Mouse (Mus musculus) kidney, postnatal 36 days (tissue): ENCODE data around the gene Grin3b.
"Not testable (repeated sequence)": the region's sequence is repeated elsewhere in the genome, so short reads cannot be mapped to it uniquely, and the experiment has no call there.

Experiments
- DNase-seq, 2 experiments: peaks; one replicate each; pipeline ENCODE4 v3.0.0; 2021 to 2022; ENCODE audit warnings: mixed read lengths in 2 of 2

The Grin3b gene

DNA sequence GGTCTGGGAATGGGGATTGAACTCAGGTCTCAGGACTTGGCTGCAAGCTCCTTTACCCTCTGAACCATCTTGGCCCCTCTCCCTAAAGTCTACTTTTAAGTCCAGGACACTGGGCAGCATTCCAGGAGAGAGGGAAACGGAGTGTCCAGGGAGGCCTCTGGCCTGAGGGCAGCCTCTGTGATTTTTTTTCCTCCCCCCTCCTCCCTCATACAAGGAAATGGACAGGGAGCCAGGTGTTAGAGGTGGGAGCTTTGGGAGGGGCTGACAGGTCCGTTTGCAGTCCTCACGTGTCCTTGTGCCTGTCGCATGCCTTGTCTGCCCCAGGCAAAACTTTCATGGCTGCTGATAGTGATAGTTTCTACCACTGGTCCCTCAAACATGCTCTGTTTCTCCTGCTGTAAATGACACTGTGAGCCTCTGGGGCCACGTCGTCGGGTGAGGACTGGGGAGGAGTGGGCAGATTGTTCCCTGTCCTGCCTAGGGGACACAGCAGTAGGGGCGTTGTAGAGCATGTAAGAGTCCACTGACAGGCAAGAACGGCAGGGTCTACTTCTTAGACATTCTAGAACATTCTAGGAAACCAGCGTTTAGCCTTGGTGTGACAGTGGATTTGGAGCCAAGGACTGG lies 34.1 kb upstream of the Grin3b start:
- DNase-seq: peak; percentile 86 to 91

GRCm38 (mm10) chr10:79936911-79937441 lies 33.5 kb upstream of the Grin3b start:
- DNase-seq: peak; percentile 86 to 88

DNA sequence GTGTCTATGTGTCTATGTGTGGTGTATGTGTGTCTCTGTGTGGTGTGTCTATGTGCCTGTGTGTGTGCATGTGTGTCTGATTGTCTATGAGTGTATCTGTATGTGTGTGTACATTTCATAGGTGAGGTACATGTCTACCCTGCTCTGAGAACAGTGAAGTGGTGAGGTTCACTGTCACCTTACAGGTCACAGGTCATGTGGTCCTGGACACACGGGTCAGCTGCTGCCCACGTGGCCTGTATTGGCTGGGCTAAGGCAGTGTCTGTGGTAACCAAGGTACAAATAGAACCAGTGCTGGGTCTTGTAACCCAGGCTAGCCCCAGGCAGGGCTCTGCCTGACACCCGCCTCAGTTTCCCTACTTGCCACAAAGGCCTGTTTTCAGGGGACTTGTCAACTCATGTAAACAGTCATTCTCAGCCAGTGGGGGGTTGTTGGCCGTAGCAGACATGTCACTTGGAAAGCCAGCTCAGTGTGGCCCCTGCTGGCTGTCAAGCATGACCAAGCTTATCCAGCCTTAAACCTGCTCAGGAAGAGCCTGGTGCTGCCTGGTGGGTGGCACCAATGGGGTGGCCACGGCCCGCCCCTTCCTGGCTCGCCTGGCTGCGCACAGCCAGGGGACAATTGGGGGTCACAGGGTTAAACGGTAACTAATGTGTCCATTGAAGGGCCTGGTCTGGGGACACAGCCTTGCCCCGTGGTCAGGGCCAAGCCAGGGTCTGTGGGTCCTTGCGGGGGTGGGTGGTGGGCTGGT lies 32.6 kb upstream of the Grin3b start:
- peak; percentile 72 to 73 for DNase-seq

DNA sequence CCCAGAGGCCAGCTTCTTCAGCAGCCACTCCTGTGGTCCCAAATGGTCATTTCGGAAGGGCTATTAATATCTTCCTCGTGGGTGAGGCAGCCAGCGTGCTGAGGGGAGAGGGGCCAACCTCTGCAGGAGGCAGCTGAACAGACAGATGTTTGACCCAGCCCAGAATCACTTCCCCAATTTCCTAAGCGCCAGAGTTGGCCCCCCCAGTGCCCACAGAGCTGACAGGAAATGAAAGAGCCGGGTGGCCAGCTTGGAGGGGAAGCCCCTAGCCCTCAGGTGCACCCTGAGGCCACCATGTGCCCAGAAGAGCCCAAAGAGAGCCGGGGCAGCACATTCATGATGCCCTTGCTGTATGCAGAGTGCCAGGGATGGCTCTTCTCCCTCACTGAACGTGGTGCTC lies 29.8 kb upstream of the Grin3b start:
- DNase-seq: peak in 1 of 2 experiments; percentile 28

DNA sequence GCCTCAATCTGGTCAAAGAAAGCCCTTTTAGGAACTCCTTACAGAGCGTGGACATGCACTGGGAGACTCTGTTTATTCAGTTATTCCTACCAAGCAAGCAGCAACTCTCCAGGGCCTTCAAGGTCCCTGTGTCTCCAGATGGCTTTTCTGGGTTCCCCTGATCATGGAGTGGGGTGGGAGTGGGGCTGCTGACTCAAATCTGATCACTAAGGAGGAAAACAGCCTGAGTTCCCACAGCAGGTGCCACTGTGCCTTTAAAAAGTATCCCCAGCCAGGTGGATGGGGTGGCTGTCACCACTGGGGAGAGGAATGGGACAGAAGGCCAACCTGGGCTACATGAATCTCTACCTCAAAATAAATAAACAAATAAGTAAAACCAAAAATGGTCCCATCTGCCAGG lies 27.5 kb upstream of the Grin3b start:
- no peak for DNase-seq

DNA sequence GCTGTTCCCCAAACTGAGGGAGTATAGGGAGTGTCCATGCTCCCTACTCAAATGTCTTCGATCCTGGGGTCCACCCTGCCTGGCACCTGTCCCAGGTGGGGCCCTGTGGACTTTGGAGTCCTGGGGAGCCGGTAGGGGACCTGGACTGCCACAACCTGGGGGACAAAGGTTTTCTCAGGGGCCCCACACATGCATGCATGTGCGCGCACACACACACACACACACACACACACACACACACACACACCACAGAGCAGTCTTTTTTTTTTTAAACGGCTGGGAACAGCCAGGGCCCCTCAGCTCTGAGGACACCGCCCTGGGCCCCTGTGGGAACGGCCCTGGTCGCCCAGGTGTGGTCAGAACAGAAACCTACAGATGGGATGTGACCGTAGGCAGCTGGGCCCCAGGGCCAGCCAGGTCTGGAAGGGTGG lies 27.0 kb upstream of the Grin3b start:
- peak in 1 of 2 experiments; percentile 49 for DNase-seq

- DNase-seq: peak; percentile 75 to 76
These were observed 24.8 kb upstream of the Grin3b start for GRCm38 (mm10) chr10:79945507-79946234.

DNA sequence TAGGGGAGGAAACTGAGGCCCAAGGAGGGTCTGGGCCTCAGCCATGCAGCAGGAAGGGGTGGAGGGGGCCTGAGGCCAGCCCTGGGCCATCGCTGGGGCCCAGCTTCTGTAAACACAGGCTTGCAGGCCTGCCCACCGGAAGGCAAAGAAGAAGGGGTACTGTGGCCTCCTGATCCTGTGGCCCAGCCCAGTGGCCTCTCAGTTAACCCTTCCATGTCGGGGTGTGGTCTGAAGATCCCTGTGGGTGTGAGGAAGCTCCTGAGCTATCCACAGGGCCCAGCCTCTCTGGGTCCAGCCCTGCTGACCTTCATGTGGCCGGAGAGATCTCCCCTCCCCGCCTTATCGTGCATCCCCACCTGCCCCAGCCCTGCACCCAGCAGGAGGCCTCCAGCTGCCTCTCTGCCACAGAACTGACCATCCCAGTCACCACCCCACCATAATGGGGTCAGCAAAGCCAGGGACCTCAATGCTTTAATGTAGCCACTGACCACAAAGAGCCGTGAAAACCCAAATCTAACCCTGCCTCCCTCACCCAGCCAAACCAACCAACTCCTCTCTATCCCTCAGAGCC lies 23.7 kb upstream of the Grin3b start:
- no peak for DNase-seq

DNA sequence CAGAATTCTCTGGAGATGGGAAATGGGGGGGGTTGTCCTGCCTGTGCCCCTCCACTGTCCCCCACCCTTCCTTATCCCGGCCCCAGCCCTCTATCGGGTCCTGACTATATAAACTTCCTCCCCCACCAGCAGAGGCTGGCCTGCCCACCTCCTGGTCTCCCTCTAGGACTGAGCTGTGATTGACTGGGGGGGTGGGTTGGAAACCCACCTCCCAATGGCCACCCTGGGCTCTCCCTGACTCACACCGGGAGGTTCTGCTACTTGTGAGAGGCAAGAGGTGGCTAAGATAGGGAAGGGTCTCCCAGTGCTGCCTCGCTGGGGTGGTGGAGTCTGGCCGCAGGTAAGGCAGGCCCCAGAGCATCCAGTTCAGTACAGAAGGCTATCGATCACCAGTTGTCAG lies 23.0 kb upstream of the Grin3b start:
- no peak for DNase-seq

DNA sequence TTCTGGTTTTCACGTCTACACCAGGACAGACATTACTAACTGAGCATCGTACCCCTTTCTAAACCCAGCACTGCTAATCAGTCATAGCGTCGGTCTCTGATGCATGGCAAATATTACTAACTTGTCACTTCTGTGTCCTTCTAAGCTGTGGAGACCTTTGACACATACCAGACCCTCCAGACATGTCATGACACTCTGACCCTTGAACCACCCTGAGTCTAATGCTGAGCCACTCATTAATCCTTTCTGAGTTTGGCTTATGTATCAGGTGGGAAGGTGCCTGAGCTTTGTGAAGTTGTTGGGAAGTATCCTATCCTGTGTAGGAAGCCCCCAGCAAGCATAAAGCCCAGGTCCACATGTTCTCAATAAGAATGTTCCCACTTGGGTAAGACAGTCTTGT lies 20.6 kb upstream of the Grin3b start:
- DNase-seq: peak in 1 of 2 experiments; percentile 51

DNA sequence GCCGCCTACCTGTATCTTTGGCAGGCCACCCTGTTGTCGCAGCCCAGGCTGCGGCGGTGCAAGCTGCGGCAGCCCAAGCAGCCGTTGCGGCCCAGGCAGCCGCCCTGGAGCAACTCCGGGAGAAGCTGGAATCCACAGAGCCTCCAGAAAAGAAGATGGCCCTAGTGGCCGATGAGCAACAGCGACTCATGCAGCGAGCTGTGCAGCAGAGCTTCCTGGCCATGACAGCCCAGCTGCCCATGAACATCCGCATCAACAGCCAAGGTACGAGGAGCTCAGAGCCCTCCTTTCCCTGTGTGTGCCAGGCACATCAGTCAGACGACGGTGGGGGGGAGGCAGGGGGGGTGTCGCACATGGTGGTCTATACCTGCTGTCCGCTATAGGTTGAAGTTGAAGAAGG lies 19.9 kb upstream of the Grin3b start:
- DNase-seq: no peak

DNA sequence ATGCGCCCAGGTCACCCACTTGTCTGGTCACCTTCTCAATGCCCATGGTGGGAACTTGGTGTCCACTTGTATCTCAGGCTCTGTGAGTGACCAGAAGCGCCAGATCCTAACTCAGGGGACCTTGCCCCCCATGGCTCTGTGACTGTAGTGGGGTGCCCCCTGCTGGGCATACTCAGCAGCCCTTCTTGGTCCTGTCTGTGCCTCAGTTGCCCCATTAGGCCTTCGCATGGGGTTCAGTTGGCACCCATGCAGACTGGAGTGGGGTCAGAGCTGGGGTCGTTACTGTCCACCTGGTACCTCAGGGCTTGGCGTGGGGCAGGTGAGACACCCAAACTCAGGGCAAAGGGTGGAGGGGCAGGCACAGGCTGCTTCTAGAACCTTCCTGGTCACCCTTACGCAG lies 16.6 kb upstream of the Grin3b start:
- peak; percentile 54 to 85 for DNase-seq

DNA sequence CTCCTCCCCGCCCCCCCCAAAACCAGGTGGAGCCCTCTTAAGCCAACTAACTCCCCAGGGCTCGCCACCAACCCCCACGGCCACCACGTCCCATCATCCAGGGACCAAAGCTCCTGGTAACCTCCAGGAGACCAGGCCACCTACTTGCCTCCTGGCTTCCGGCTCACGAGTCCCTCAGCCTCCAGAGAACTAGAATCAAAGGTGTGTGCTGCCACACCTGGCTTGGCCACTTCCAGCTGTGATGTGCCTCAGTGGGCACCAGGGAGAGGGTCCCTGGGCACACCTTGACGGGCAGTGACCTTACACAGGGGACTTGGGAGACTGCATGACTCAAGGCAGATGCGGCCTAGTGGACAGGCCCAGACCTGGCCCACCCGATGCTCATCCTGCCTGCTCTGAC lies 14.8 kb upstream of the Grin3b start:
- no peak for DNase-seq

GRCm38 (mm10) chr10:79956643-79957154 lies 13.8 kb upstream of the Grin3b start:
- no peak for DNase-seq

DNA sequence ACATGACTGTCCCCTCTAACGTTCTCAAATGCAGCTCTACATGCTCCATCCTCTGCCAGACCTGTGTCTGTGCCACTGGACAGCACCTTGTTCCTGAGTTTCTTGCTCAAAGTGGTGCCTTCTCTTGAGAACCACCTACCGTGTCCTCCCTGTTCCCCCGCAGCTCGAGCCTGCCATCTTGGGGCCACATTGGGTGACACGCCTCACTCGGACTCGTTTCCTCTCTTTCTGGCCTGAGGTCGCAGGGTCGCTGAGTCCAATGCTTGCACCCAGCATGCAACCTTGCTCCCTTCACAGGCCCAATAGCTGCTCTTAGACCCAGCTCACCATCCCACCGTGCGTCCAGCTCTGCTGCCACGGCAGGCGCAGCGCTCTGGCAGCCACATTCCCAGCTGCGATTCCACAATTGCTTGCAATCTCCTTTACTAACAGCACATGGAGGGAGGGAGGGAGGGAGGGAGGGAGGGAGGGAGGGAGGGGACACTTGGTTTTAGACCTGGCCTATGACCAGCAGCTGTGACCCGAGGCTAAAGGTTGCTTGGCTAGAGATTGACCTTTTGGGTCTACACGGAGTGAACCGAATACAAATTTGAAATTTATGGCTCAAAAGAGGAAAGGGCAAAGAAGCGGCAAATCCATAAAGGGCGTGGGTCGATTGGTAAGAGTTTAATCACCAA lies 12.2 kb upstream of the Grin3b start:
- peak; percentile 90 to 94 for DNase-seq

DNA sequence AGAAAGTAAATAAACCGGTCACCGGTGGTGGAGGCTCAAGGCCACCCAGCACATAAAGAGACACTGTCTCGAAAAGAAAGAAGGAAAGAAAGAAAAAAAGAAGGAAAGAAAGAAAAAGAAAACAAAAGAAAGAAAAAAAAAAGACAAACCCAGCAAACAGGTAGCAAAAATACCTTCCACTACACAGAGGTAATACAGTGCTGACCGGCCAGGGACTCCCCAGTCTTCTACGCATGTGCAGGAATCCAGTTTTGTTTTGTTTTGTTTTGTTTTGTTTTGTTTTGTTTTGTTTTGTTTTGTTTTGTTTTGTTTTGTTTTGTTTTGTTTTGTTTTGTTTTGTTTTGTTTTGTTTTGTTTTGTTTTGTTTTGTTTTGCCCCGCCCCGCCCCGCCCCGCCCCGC lies 11.1 kb upstream of the Grin3b start:
- DNase-seq: not testable (repeated sequence)

GRCm38 (mm10) chr10:79959847-79960601 lies 10.5 kb upstream of the Grin3b start, which contains the start of gene Wdr18:
TSS of gene Wdr18 (plus strand) at chr10:79960152.
- peak; percentile 99 for DNase-seq

- no peak for DNase-seq
These were observed 9.7 kb upstream of the Grin3b start for GRCm38 (mm10) chr10:79960671-79961294.

DNA sequence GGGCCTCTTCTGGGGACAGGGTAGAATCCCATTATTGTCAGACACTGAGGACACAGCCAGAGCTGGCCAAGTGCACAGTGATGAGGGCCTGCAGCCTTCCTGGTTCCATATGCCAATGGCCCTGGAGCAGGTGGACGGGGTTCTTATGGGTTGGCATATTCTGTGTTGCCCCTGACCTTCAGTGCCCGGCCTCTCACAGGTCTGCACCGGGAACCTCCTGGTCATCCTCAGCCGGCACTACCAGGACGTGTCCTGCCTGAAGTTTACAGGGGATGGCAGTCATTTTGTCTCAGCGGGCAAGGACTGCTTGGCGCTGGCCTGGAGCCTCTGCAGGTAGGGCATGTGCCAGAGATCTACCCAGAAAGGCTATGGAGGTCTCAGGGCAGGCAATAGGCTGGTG lies 5.8 kb upstream of the Grin3b start:
- DNase-seq: no peak

- DNase-seq: no peak
These were observed 5.2 kb upstream of the Grin3b start for GRCm38 (mm10) chr10:79965325-79965724.

DNA sequence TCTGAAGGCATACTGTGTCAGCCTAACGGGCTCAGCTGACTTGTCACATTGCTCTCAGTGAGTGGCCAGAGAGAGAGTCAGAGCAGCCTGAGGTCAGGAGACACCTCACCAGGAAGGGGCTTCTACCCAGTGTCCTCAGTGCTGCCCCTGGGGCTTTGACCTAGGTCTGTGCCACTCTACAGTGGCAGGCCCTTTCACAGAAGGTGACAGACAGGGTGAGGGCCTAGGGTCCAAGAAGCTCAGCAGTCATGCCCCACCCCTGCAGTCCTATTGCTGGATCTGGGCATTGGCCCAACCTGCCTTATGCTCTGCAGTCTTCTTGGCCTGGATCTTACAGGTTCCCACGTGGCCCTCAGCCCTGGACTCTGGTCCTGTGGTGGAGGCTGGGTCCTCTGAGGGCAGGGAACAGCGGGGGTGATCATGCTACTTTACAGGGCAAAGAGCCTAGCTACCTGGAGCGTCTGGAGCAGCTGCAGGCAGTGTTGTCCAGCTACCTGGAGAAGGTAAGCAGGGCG lies 3.6 kb upstream of the Grin3b start:
- peak; percentile 89 to 94 for DNase-seq
